Mouse (Mus musculus) stomach, embryonic 15.5 days (tissue): ENCODE measurements around the gene Naa80. TPM values are rescaled to one million over a fixed set of nuclear protein-coding genes. Genes with fewer than 3 reads are reported as not detected.
"Not testable (repeated sequence)": the region's sequence is repeated elsewhere in the genome, so short reads cannot be mapped to it uniquely, and the experiment has no call there.

Experiments used
- ATAC-seq: fragments of 200-750 bp; cut with Nextera tagmentation; 2 replicates; pipeline ENCODE4 v1.8.0; 2017; ENCODE audit warnings: low read depth, moderate number of reproducible peaks, moderate TSS enrichment; ENCODE audit not compliant: insufficient read depth, low FRiP score
- H3K27ac ChIP-seq: fragments of 300-500 bp; sonication (generic); 2 replicates; pipeline ENCODE4 v1.5.1; 2015; ENCODE audit warnings: mild to moderate bottlenecking, inconsistent platforms
- H3K27me3 ChIP-seq: fragments of 300-500 bp; sonication (generic); replicated peaks from 2 replicates; pipeline ENCODE4 v1.6.1; 2015; ENCODE audit warnings: inconsistent platforms
- H3K36me3 ChIP-seq: fragments of 300-500 bp; sonication (generic); 2 replicates; pipeline ENCODE4 v1.6.1; 2015; ENCODE audit warnings: inconsistent platforms
- H3K4me1 ChIP-seq: fragments of 300-500 bp; sonication (generic); 2 replicates; pipeline ENCODE4 v1.6.1; 2015; ENCODE audit warnings: inconsistent platforms
- H3K4me2 ChIP-seq: fragments of 300-500 bp; sonication (generic); 2 replicates; pipeline ENCODE4 v1.6.1; 2015; ENCODE audit warnings: mild to moderate bottlenecking, inconsistent platforms
- H3K4me3 ChIP-seq: fragments of 300-500 bp; sonication (generic); replicated peaks from 2 replicates; pipeline ENCODE4 v1.5.1; 2015; ENCODE audit warnings: inconsistent platforms
- H3K9ac ChIP-seq: fragments of 300-500 bp; sonication (generic); 2 replicates; pipeline ENCODE4 v1.6.1; 2015; ENCODE audit warnings: inconsistent platforms
- H3K9me3 ChIP-seq: fragments of 300-500 bp; sonication (generic); 2 replicates; pipeline ENCODE4 v1.6.1; 2016; ENCODE audit warnings: inconsistent platforms
- WGBS: fragments of 180-500 bp; shearing (Covaris S2); methylation state at CpG from one replicate; pipeline ENCODE4 v1.1.7; 2015; 5-methylcytosine and 5-hydroxymethylcytosine counted together
- polyA plus RNA-seq: library from polyadenylated mRNA; unstranded; fragments of >200 nt; fragmentation: Nextera tagmentation; extraction: Ambion mirVana; gene quantifications from 2 replicates; pipeline ENCODE4 v1.2.1, GENCODE M21; 2015

The Naa80 gene
- polyA plus RNA-seq, 1 experiment from 2014 or later = 18.6 TPM

DNA sequence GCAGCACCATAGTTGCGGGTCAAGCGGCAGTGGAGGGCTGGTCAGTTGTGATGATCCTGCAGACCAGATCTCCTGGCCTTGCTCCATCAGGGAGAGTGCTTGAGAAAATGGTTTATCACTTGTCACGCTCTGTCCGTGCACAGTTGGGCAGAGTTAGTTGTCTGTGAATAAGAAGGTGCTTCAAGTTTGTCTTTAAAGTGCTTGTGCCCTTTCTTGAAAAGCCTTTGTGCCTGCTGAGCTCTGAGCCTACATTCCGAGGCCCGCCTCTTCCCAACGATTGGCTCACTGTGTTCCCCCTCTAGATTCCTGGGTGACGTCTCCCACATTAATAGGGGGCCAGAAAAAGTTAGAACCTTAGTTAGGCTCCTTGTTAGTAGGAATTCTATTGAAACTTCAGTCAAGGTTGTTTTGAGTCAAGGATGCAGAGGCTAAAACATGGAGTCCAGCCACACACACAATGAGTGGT, 26.8 kb upstream of the Naa80 start:
- H3K4me1 ChIP-seq = peaks cover 61% of the 10 kb centered on the region
- H3K36me3 ChIP-seq = no peaks in the 10 kb centered on the region
- H3K4me2 ChIP-seq = peak overlapping the region; percentile 95
- ATAC-seq = no peak
- peak overlapping the region; percentile 55 for H3K4me3 ChIP-seq
- WGBS = 15% methylated on average over 8 of the region's 8 CpGs
- H3K9me3 ChIP-seq = no peaks in the 10 kb centered on the region
- peak overlapping the region; percentile 82 for H3K27ac ChIP-seq
- H3K9ac ChIP-seq = peak overlapping the region; percentile 57
- H3K27me3 ChIP-seq = no peaks in the 10 kb centered on the region

DNA sequence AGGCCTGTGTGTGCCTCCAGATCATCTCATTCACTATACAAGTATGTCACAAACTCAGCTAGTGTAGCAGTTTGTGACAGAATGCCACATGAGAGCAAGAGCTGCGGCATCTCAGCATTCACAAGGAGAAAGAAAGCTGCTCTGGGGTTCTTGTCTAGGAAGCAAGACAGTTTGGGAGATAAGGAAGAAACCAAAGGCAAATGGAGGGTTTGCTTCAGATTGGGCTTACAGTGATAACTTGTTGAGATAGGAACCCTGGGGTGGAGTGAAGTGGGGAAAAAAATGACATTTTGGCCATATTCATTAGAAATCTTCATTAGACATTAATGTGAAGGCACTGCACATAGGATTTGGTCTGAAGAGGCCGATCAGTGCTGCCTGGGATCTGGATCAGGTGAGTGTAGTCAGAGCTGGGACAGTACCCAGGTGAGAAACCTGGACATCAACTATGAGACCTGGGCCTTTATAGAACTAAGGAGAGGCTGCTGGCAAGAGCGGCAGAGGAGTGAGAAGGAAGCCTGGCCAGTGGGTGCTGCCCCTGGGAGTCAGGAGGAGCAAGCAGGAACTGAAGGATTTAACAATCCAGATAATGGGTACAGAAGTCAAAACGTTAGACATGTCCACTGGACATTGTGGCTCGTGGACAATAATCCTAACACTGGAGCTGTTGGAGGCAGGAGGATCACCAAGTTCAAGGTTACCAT, 25.8 kb upstream of the Naa80 start:
- Histone ChIP-seq H3K4me1 (peaks cover 57% of the 10 kb centered on the region), H3K27ac (peak overlapping the region; percentile 82; the same call in 1 of the 2 replicates), H3K4me3 (peak overlapping the region; percentile 55), H3K9me3 (no peaks in the 10 kb centered on the region), H3K36me3 (peaks cover 5% of the 10 kb centered on the region), H3K27me3 (no peaks in the 10 kb centered on the region), H3K9ac (no peak overlapping the region), H3K4me2 (peak overlapping the region; percentile 95)
- no peak for ATAC-seq
- 76% methylated on average over 5 of the region's 5 CpGs for WGBS

DNA sequence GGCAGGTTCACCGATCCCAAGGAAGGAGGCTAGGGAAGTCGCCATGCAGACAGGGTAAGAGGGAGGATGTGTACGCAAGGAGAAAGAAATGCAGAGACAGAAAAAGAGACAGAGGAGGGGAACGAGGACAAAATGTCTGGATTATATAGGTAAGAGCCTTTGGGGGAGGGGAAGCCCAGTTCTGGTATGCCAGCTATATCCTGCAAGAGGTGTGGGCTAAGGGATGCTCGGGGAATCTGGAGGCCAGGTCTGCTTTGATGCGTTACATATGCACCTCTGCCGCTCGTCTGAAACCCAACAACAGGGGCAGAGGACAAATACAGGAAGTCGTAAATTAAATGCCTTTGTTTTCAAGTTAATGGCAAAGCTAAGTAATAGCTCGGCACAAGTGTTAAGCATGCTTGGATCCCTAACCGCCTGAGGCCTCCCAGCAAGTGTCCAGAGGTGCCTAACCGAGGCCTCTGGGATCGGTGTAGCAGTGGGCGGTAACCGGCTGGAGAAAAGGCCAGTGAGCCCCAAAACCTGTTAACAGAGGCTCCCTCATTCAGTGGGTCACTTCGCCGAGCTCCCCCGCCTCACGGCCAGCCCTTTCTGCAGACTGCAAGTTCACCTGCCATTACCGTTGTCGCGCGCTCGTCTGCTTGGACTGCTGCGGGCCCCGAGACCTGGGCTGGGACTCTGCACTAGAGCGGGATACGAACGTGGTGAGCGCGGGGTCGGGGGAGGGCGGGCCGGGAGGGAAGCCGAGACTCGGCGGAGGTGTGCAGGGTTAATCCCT, 25.0 kb upstream of the Naa80 start:
- no peaks in the 10 kb centered on the region for H3K27me3 ChIP-seq
- no peaks in the 10 kb centered on the region for H3K9me3 ChIP-seq
- 6% methylated on average over 37 of the region's 37 CpGs for WGBS
- peak overlapping the region; percentile 82 for H3K27ac ChIP-seq
- peaks cover 14% of the 10 kb centered on the region for H3K36me3 ChIP-seq
- ATAC-seq = peak; percentile 20
- peak overlapping the region; percentile 63 for H3K4me3 ChIP-seq
- H3K9ac ChIP-seq = peak overlapping the region; percentile 42; the same call in 1 of the 2 replicates
- peak overlapping the region; percentile 95 for H3K4me2 ChIP-seq
- H3K4me1 ChIP-seq = peaks cover 57% of the 10 kb centered on the region

DNA sequence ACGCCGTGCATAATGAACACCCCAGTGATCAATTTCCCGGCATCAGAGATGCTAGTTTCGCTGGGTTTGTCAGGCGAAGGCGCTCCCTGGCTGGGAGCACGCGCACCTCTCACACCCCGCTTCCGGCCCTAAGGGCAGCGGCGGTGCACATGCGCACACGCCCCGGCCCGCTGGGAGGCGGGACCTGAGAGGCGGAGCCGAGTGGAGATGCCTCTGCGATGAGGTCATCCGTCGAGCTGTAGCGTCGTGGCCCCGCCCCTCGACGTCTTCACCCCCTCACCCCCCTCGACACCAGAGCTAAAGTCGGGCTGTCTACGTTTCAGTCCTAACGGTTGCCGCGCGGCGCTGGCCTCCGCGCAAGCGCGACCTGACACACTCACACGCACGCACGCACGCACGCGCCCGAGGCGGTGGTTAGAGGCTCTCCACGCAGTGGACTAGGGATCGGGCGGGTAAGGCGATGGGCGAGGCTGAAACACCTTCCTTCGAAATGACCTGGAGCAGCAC, 24.3 kb upstream of the Naa80 start:
- Histone ChIP-seq H3K4me1 (peaks cover 57% of the 10 kb centered on the region), H3K4me3 (peak overlapping the region; percentile 63), H3K4me2 (peak overlapping the region; percentile 95), H3K27me3 (no peaks in the 10 kb centered on the region), H3K27ac (peak overlapping the region; percentile 94), H3K9me3 (no peaks in the 10 kb centered on the region), H3K9ac (peak overlapping the region; percentile 79), H3K36me3 (peaks cover 20% of the 10 kb centered on the region)
- WGBS = under 1% methylated on average over 53 of the region's 53 CpGs
- ATAC-seq = peak; percentile 88

DNA sequence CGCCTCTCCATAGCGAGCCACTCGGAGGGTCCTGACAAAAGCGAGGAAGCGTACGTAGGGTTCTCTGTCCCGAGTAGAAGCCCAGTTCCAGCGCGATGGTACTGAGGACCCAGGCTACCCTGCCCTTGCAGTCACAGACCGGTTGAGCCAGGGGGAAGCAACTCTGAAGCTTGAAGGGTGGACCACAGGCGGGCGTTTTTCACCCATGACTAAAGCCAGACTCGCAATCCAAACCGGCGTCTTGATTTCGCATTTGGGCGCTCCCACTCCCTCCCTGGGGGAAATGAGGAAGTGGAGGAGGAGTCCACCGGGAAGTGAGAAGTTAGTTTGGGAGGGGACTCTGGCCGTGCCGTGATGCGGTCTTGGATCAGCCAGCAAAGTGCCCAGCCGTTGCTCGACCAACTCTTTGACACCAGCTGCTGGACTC, 23.6 kb upstream of the Naa80 start:
- peak overlapping the region; percentile 72 for H3K4me2 ChIP-seq
- ATAC-seq = peak; percentile 7
- H3K9me3 ChIP-seq = no peaks in the 10 kb centered on the region
- H3K4me1 ChIP-seq = peaks cover 55% of the 10 kb centered on the region
- peak overlapping the region; percentile 63 for H3K4me3 ChIP-seq
- peak overlapping the region; percentile 79 for H3K9ac ChIP-seq
- peak overlapping the region; percentile 94 for H3K27ac ChIP-seq
- H3K36me3 ChIP-seq = peaks cover 27% of the 10 kb centered on the region
- no peaks in the 10 kb centered on the region for H3K27me3 ChIP-seq
- WGBS = 0% methylated on average over 23 of the region's 23 CpGs

DNA sequence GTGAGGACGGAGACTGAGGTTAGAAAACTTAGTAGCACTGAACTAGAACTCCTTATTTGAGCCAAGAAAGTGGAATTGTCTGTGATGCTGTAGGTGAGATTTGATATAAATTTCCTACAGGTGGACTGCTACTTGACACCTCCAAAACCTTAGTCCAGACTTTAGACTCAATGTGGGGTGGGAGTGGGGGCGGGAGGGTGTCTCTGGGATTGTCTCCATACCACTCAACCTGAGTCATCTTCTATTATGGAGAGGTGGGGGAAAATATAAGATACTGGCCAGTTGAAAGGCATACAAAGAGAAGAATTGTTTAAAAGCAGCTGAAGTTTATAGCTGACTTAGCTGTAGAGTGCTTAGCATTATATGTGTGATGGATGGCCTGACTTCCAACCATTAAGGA, 23.0 kb upstream of the Naa80 start:
- Histone ChIP-seq H3K9me3 (no peaks in the 10 kb centered on the region), H3K27me3 (no peaks in the 10 kb centered on the region), H3K4me2 (peak overlapping the region; percentile 72), H3K36me3 (peaks cover 33% of the 10 kb centered on the region), H3K4me3 (peak overlapping the region; percentile 63), H3K27ac (peak overlapping the region; percentile 94), H3K4me1 (peaks cover 48% of the 10 kb centered on the region), H3K9ac (peak overlapping the region; percentile 79)
- no peak for ATAC-seq
- WGBS = 41% methylated on average over 2 of the region's 2 CpGs

DNA sequence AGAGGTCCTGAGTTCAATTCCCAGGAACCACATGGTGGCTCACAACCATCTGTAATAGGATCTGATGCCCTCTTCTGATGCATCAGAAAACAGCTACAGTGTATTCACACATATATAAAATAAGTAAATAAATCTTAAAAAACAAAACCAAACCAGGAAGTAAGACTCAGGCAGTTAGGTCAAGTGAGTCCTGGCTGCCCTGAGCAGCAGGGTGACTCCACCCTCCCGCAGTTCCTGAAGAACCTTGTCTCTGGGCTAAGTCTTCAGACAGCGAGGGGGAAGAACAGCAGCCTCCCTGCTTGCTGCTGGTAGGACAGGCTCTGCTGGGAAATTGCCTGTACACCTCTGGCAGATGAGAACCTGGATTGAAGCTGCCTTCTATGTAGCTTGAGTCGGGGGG, 22.3 kb upstream of the Naa80 start:
- H3K27ac ChIP-seq = peak overlapping the region; percentile 41; the same call in 1 of the 2 replicates
- no peak for ATAC-seq
- WGBS = 66% methylated on average over 3 of the region's 3 CpGs
- no peak overlapping the region for H3K9ac ChIP-seq
- H3K9me3 ChIP-seq = no peaks in the 10 kb centered on the region
- H3K27me3 ChIP-seq = no peaks in the 10 kb centered on the region
- peaks cover 40% of the 10 kb centered on the region for H3K36me3 ChIP-seq
- H3K4me3 ChIP-seq = peak overlapping the region; percentile 63
- peak overlapping the region; percentile 72 for H3K4me2 ChIP-seq
- H3K4me1 ChIP-seq = peaks cover 42% of the 10 kb centered on the region

DNA sequence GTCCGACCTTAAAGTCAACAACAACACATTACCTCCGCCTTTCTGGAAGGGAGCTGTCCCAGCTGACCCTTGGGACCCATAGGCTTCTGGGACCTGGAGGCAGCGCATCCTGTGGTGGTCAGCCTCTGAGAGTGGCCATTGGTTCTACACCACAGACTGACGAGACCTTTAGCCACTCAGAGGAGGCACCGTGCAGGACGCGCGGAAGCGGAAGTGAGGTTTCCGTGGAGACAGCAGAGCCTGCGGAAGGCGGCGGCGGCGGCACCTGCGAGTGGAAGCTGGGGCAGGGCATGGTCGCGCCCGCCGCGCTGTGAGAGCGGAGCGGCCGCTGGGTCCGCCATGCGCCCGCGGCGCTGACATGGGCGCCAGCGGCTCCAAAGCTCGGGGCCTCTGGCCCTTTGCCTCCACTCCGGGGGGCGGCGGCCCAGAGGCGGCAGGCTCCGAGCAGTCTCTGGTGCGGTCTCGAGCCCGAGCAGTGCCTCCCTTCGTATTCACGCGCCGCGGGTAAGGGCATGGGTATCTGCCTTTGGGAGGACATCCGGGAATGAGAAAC, 15.6 kb upstream of the Naa80 start, which contains the start of gene Tusc2:
TSS of gene Tusc2 (plus strand) at position 227 of the 553 bp plus-strand sequence.
- 0% methylated on average over 46 of the region's 46 CpGs for WGBS
- no peaks in the 10 kb centered on the region for H3K27me3 ChIP-seq
- H3K4me3 ChIP-seq = peak within 1 kb of the TSS; percentile 73
- H3K36me3 ChIP-seq = peaks cover 49% of the 10 kb centered on the region
- peaks cover 34% of the 10 kb centered on the region for H3K4me1 ChIP-seq
- peak within 1 kb of the TSS; percentile 58 for H3K9ac ChIP-seq
- peak; percentile 94 for ATAC-seq
- H3K27ac ChIP-seq = peak within 1 kb of the TSS; percentile 46; the same call in 1 of the 2 replicates
- H3K9me3 ChIP-seq = no peaks in the 10 kb centered on the region
- peak within 1 kb of the TSS; percentile 78 for H3K4me2 ChIP-seq

DNA sequence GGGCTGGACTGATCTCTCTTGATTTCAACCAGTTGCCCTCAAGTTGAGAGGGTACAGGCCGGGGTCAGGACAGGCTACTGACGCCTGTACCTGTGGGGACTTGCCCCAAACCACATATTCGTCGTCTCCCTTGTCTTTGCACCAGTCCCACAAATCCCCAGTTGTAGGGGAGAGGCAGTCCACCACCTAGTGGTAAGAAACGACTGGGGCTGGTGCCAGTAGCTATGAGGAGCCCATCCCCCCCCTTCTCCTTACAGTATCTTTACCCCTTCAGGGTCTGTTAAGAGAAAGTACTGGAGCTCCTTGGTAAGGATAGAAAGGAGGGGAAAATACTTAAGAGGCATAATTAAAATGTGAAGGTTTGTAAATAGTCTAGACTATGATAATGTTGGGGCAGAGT, 13.1 kb upstream of the Naa80 start:
- not testable (repeated sequence) for H3K27me3 ChIP-seq, ATAC-seq, H3K4me3 ChIP-seq, H3K9me3 ChIP-seq, H3K9ac ChIP-seq
- Histone ChIP-seq H3K4me2 (peak overlapping the region; percentile 21), H3K36me3 (peaks cover 25% of the 10 kb centered on the region), H3K4me1 (peaks cover 46% of the 10 kb centered on the region), H3K27ac (peak overlapping the region; percentile 91)
- 51% methylated on average over 5 of the region's 5 CpGs for WGBS

DNA sequence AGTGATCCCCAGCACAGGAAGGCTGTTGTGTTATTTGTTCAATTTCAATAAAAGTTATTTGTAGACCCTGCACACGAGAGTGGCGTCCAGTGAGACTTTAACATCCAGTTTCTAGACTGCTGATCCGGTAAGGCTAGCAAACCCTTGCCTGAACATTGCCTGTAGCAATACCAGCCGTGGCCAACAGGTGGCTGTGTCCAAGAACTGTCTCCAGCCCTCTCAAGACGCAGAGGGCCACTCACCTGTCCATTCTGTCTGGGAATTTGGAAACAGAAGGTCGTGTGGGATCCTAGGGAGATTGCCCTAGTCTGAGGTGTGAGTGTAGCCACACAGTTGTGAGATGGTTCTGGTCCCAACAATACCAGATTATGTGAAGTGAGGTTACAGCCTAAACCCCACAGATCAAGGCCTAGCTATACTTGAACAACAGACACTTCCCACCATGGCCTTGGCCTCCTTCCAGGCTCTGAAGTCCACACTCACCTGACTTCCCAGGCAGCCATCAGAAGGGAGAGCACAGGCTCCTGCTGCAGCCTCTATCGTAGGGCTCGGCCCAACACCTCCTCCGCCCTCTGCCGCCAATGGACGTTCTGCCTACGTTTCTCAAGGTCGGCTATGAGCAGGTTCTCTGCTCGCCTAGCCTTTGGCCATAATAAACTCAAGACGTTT, 12.5 kb upstream of the Naa80 start:
- 49% methylated on average over 15 of the region's 15 CpGs for WGBS
- Histone ChIP-seq H3K9ac (no peak overlapping the region), H3K4me3 (no peak overlapping the region), H3K9me3 (no peaks in the 10 kb centered on the region), H3K4me1 (peaks cover 52% of the 10 kb centered on the region), H3K4me2 (peak overlapping the region; percentile 9; the same call in 1 of the 2 replicates), H3K36me3 (peaks cover 19% of the 10 kb centered on the region), H3K27ac (peak overlapping the region; percentile 91), H3K27me3 (no peaks in the 10 kb centered on the region)
- no peak for ATAC-seq

DNA sequence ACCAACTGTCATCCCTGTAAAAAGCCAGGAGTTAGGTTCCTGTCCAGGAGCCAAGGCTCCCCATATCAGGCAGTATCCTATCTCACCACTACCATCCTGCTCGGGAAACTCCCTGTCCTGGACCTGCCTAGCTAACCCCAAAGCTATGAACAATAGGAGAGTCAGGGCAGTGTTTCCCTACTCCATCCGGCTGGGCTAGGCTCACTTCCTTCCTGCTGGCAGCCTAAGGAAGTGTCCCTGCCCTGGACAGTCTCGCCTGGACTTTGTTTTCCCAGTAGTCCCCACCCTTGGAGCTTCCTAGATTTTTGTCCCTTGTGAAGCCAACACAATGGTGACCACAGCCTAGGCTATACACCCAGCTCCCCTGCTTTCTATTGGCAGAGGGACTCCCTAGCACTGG, 11.8 kb upstream of the Naa80 start:
- ATAC-seq = no peak
- no peaks in the 10 kb centered on the region for H3K9me3 ChIP-seq
- no peaks in the 10 kb centered on the region for H3K27me3 ChIP-seq
- no peak overlapping the region for H3K9ac ChIP-seq
- peak overlapping the region; percentile 74 for H3K4me2 ChIP-seq
- H3K4me1 ChIP-seq = peaks cover 57% of the 10 kb centered on the region
- 50% methylated on average over 3 of the region's 3 CpGs for WGBS
- H3K27ac ChIP-seq = peak overlapping the region; percentile 91
- peaks cover 17% of the 10 kb centered on the region for H3K36me3 ChIP-seq
- no peak overlapping the region for H3K4me3 ChIP-seq
